Comparison of ENCODE assay signal across 24 mouse cellular contexts in the genomic region with DNA sequence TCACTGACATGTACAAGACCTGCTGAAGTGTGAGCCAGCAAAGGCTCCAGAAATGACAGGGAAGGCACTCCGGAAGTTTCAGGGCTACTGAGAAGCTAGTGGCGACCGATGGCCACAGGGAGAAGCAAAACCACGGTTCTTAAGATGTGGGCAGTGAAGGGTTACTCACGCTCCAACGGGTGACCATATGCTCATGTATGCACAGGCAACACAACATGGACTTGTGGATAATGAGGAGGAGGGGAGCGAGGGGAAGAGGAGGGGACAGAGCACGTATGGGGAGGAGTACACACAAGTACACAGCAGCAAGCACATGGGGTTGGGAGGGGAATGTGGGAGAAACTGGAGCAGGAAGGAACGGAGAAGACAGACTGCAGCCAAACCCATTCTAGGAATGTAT.
A peak's percentile ranks its signal among the peaks of the same experiment; 100 is the strongest.
DNase-seq lines count a peak whose midpoint lies in the region; ATAC-seq lines count a peak whose summit lies in the region.
"Had no signal": no experiment of that assay in that cellular context is flagged by ENCODE, and none has a peak within 500 bp of the region (broad histone marks: within the 10 kb centered on the region; RNA-seq: fewer than 3 reads in every experiment).

No protein-coding gene starts in this region.

- H3K9me3 ChIP-seq in forebrain, embryonic 16.5 days (ENCODE audit: control insufficient read depth, low read length) = no peaks in the 10 kb centered on the region
- H3K9me3 ChIP-seq in forebrain, embryonic 11.5 days (ENCODE audit: control insufficient read depth, low read length) = no peaks in the 10 kb centered on the region
- H3K9me3 ChIP-seq: embryonic facial prominence, embryonic 15.5 days; limb, embryonic 15.5 days; megakaryocyte, embryonic 14.5 days; midbrain, embryonic 15.5 days; neural tube, embryonic 15.5 days had no signal

- 0 out of 2 replicates have a peak, but pooled peaks cover 2% of the 10 kb centered on the region for H3K36me3 ChIP-seq in forebrain, embryonic 16.5 days (ENCODE audit: control insufficient read depth, insufficient read depth)
- H3K36me3 ChIP-seq in forebrain, embryonic 11.5 days (ENCODE audit: control insufficient read depth, insufficient read depth, low read length) = peaks cover 10% of the 10 kb centered on the region

- no peak overlapping the region for H3K27ac ChIP-seq in forebrain, embryonic 16.5 days (ENCODE audit: low read length)
- H3K27ac ChIP-seq in forebrain, embryonic 11.5 days (ENCODE audit: low read depth, low read length) = no peak overlapping the region
- H3K27ac ChIP-seq: embryonic facial prominence, embryonic 15.5 days; limb, embryonic 15.5 days; liver, embryonic 14.5 days; midbrain, embryonic 15.5 days; neural tube, embryonic 15.5 days had no signal

- no peak overlapping the region for H3K4me3 ChIP-seq in forebrain, embryonic 16.5 days (replicated peaks; ENCODE audit: low read length)
- no peak overlapping the region for H3K4me3 ChIP-seq in forebrain, embryonic 11.5 days (ENCODE audit: low read depth, low read length)
- H3K4me3 ChIP-seq: embryonic facial prominence, embryonic 15.5 days; limb, embryonic 15.5 days; megakaryocyte, embryonic 14.5 days; midbrain, embryonic 15.5 days; myocyte; neural tube, embryonic 15.5 days had no signal

- intact Hi-C loops in left cerebral cortex, postnatal 4 days (cut with DNase I) = no loop called here
- intact Hi-C loops in left cerebral cortex, postnatal 25 days (cut with DNase I) = no loop called here

- peak; percentile 52 for ATAC-seq in forebrain, embryonic 16.5 days
- no peak for ATAC-seq in forebrain, embryonic 11.5 days (replicated peaks; ENCODE audit: low FRiP score)
- no peak for ATAC-seq in megakaryocyte, adult 5-6 weeks (ENCODE audit: poor library complexity, severe bottlenecking)
- ATAC-seq: intestine, postnatal 0 days; midbrain, embryonic 15.5 days had no signal

- no peak overlapping the region for H3K9ac ChIP-seq in forebrain, embryonic 16.5 days (replicated peaks; ENCODE audit: low read depth, low read length)
- no peak overlapping the region for H3K9ac ChIP-seq in forebrain, embryonic 11.5 days (ENCODE audit: low read length)
- H3K9ac ChIP-seq: embryonic facial prominence, embryonic 15.5 days; limb, embryonic 15.5 days; liver, embryonic 14.5 days; lung, embryonic 14.5 days; midbrain, embryonic 15.5 days; neural tube, embryonic 15.5 days had no signal

- no peak overlapping the region for H3K4me2 ChIP-seq in forebrain, embryonic 16.5 days (ENCODE audit: low read length)
- no peak overlapping the region for H3K4me2 ChIP-seq in forebrain, embryonic 11.5 days (ENCODE audit: low read depth, low read length, severe bottlenecking)
- H3K4me2 ChIP-seq: embryonic facial prominence, embryonic 15.5 days; limb, embryonic 15.5 days; lung, embryonic 14.5 days; midbrain, embryonic 15.5 days; neural tube, embryonic 15.5 days had no signal

- 59% methylated on average over 9 of the region's 9 CpGs for WGBS in forebrain, embryonic 16.5 days
- WGBS in forebrain, embryonic 11.5 days = 81% methylated on average over 9 of the region's 9 CpGs

- H3K4me1 ChIP-seq in forebrain, embryonic 16.5 days (replicated peaks; ENCODE audit: control insufficient read depth, insufficient read depth, low read length) = 0 out of 2 replicates have a peak, but pooled peaks cover 7% of the 10 kb centered on the region
- H3K4me1 ChIP-seq in forebrain, embryonic 11.5 days (replicated peaks; ENCODE audit: control insufficient read depth, insufficient read depth, low read length) = no peaks in the 10 kb centered on the region
- H3K4me1 ChIP-seq: embryonic facial prominence, embryonic 15.5 days; limb, embryonic 15.5 days; midbrain, embryonic 15.5 days; neural tube, embryonic 15.5 days had no signal

- no peaks in the 10 kb centered on the region for H3K27me3 ChIP-seq in forebrain, embryonic 16.5 days (replicated peaks; ENCODE audit: control insufficient read depth, insufficient read depth, low read length)
- H3K27me3 ChIP-seq in forebrain, embryonic 11.5 days (ENCODE audit: control insufficient read depth, insufficient read depth, low read length) = no peaks in the 10 kb centered on the region
- H3K27me3 ChIP-seq: embryonic facial prominence, embryonic 15.5 days; limb, embryonic 15.5 days; megakaryocyte, embryonic 14.5 days; midbrain, embryonic 15.5 days; neural tube, embryonic 15.5 days had no signal

- DNase-seq in cerebellum, postnatal 10 days = peak; percentile 45 to 67
- DNase-seq in cerebellum, adult 18-20 months = no peak
- no peak for DNase-seq in forebrain, embryonic 11.5 days (ENCODE audit: low spot score)
- peak; percentile 45 for DNase-seq in left cerebral cortex, postnatal 4 days
- DNase-seq in left cerebral cortex, postnatal 25 days (ENCODE audit: low spot score in 2 of 2) = no peak
- DNase-seq: adrenal gland, postnatal 10 days; cerebellum, postnatal 36 days; embryo, embryonic 11 days; gastrocnemius, postnatal 10 days; kidney, postnatal 36 days; layer of hippocampus, postnatal 36 days; lung, embryonic 14.5 days; thymus, adult 18-20 months; thymus, postnatal 4 days had no signal

Comparison
In these comparisons a context has a peak if more than half of its experiments do, and no peak if none do; other contexts are left out.
1. DNase-seq: peak in cerebellum, postnatal 10 days (2 of 2) and left cerebral cortex, postnatal 4 days (single experiment); none in cerebellum, adult 18-20 months (0 of 2), forebrain, embryonic 11.5 days (single experiment) and left cerebral cortex, postnatal 25 days (0 of 2).